Mouse (Mus musculus): Measurements from ENCODE around the gene Arhgap18.

The Arhgap18 gene

DNA sequence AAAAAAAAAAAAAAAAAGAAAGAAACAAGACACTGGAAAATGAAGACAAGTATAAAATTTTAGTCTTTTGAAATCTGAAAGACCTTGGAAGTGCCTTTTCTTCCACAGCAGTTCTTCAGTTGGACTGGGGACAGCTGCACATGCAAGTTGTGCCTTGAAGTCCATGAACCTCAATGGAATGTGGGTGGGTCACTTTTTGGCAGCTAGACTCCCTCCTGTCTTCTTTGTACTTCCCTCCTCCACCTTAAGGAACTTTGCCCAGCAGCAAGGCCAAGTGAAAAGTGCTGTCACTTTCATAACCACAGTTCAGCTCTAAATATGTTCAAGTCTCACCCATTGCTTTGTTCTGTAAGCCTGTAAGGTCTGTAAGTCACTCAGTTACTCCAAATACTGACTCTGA lies 23.2 kb downstream of the Arhgap18 start:
- DNase-seq (ENCODE audit: low read depth, low spot score), result no peak

DNA sequence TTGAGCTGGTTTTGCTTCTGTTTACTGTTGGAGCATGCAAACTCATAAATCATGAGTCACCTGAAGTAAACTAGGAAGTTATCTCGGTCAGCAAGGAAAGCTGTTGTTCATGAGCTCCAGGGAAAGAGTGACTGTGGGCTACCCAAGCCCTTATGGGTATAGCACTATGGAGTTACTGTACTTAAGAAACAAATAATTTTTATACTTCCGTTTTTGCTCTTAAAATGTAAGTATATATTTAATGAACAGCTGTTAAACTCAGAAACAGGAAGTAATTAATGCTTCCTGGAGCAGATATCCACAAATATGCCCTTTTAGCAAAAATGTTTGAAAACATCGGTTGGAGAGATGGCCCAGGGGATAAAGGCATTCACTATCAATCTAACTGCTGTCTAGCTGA lies 27.4 kb downstream of the Arhgap18 start:
- DNase-seq (ENCODE audit: low read depth, low spot score), result no peak

DNA sequence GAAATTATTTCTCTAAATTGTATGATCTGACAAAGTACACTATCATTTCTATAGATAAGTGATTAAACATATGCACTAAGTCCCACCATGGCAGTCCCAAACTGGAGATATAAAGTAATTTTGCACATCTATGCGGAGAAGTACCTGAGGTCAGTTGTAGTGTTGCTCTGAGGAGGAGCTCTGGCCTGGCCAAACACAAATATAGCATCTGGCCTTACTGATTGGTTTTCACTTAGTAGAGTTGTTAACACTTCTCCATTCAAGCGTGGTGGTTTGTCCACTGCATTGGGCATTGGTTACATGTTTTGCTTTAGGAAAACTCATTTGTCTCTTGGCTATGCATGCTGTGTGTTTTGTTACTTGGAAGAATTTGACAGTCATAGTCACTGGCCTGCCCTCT lies 36.5 kb downstream of the Arhgap18 start:
- no peak for DNase-seq (ENCODE audit: low read depth, low spot score)

DNA sequence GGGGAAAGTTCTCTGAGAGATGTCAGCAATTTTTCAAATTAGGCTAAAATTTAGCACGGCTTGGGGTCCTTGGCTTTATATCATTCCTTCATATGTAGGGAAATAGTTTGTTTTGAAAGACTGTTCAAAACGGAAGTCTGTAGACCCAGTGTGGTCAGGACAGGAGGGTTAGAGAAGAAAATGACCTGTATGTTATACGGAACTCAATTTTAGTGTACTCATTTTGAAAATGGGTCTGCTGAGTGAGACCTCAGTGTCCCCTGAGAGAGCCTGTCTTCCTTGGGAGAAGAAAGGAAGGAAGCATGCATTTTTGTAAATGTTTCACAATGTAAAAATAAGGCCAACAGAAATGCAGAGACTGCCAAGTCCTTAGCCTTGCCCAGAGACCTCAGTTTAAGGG lies 38.6 kb downstream of the Arhgap18 start:
- DNase-seq (ENCODE audit: low read depth, low spot score), result no peak

DNA sequence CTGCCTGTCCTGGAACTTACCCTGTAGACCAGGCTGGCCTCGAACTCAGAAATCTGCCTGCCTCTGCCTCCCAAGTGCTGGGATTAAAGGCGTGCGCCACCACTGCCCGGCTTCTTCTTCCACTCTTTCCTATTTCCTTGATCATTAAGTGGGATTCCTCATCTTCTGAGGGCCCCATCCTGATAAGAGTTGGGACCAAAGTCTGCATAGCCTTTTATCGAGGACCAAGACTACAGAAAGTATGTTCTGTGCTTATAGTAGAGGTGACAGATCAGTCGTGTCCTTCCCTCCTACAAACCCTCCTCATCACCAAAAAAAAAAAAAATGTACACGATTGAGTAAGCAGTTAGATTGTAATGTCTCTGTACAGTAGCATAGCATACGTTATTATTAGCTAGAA lies 39.8 kb downstream of the Arhgap18 start:
- no peak for DNase-seq (ENCODE audit: low read depth, low spot score)

DNA sequence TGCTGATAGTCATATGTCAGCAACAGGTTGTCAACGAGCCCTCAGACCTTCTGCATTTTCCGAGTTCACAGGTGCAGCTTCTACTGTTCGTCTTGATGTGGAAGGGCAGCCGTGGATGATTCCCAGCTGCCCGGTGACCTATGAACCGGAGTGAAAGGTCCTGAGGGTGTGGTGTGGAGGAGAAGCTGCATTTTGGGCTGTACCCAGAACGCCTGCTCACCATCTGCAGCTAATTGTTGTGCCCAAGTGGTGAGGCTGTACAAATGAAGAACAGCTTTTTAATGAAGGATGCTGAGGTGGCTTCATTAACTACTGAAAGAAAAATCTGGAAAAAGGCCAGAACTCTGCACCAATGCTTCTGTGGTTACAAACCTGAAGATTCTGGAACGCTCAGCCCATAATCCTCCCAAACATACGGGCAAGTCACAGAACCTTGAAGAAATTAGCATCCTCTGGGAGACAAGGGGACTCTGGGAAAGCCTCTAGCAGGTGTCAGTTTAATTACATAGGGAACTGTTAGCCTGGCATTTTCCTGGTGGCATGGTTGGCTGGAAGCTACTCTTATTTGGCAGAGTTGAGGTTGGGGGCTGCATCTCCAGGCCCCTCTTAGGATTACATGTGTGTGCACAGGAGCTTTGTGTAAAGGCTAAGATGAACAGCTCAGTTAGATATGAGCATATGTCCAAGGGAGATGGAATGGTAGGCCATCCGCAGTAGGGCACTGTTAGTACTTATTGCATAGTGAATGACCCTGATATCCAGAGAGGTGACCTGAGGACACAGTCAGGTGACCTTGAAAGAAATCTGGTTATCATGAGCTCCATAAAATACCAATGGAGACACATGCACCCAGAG lies 43.4 kb downstream of the Arhgap18 start:
- DNase-seq (ENCODE audit: low read depth, low spot score), result no peak

DNA sequence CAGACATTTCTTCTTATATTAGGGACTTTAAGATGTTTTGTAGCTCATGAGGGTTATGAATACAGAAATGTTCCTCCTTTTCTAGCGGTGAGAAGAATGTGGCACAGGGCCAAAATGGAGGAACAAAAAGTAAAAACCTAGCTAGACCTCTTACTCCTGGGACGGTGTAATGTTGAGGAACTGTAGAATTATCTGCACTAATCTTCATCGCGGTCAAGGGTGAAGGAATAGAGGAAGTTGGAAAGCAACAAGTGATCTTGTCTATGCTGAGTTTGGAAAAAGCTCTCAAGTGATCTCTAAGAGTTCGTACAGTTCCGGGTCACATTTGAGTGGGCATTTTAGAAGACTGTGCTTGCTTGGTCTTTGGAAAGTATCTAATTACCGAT lies 44.1 kb downstream of the Arhgap18 start:
- no peak for DNase-seq (ENCODE audit: low read depth, low spot score)

DNA sequence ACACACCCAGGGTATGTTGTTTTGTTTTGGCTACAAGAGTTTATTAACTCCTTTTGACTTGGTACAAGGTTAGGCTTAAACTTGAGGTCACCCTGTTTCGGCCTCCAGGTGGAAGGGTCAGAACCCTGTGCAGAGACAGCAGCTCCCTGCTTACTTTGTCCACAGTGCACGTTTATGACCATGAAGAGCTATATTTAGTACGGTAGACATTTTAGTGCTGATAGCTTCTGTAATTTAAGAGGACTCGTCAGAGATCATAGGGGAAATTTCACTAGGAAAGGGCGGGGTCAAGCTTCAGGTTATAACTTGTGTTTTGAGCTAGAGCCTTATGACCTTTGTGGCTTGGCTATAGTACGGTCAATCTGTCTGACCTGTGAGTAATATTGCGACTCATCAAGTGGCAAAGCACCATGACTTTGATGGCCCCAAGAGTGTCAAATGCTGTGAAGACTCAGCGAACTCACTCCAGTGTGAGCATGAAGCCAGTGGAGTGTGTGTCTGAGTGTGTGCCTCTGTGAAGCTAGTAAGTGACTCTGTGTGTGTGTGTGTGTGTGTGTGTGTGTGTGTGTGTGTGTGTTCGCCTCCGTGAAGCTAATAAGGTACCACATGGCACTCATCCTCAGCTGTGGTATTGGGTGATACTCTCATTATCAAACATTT lies 45.7 kb downstream of the Arhgap18 start:
- no peak for DNase-seq (ENCODE audit: low read depth, low spot score)

DNA sequence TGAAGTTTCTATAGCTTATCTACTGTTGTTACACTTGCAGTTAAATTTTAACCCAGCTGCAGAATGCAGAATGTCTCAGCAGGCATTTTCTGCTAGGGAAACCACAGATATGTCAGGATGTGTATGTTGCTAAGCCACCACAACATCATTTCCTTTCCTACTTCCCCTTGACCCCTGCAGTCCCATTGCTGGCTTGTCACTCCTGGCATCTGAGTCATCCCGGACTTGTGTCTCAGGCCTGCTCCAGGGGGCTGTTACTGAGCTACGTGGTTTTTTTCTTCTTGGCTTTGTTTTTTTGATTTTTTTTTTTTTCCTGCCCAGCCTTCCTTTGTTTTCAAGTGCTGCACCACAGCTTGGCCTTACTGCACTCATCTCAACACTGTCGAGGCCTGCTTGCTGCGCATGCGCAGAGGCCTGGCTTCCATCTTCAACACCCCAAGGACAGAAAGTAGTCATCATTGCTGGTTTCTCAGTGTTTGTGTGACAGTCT lies 46.4 kb downstream of the Arhgap18 start:
- no peak for DNase-seq (ENCODE audit: low read depth, low spot score)

DNA sequence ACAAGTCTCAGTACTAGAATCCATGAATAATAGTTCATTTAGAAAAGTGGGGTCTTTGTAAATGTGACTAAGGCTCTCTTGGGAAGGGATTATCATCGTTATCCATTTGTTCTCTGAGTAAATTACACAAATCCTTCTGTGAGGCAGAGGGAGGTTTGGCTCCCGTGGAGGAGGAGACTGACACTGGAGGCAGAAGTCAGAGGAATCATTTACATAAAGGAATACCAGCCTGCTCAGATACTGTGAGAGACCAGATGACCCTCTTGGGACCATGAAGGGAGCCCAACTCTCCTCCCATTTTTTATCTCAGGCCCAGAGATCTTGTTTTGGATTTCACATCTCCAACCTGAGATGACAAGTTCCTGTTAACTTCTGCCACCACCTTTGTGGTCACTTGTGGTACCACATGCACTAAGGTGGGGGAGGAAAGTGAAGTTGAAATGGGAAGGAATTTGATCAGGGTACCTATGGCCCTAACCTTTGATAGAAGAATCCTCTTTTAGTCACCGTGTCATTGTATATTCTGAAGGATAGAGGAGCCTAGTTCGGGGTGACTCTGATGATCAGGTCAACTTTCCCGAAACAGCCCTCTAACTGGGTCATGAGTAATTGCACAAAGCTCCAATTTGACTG lies 51.2 kb downstream of the Arhgap18 start:
- DNase-seq (ENCODE audit: low read depth, low spot score), result no peak

DNA sequence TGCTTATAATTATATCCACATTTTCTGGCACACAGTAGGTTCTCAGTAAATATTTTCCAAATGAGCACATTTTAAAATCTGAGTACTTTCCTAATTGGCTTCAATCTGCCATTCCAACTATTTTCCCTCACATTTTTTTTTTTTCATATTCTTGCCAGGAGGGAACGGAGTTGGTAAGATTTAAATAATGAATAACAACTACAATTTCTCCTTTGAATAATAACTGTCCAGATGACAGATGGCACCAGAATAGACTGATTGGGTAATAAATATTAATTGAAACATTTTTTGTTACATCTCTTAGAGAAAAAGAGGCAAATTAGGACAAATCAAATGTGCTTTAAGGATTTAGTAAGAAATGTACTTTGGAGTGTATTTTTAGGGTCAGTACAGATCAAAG lies 51.8 kb downstream of the Arhgap18 start:
- no peak for DNase-seq (ENCODE audit: low read depth, low spot score)

DNA sequence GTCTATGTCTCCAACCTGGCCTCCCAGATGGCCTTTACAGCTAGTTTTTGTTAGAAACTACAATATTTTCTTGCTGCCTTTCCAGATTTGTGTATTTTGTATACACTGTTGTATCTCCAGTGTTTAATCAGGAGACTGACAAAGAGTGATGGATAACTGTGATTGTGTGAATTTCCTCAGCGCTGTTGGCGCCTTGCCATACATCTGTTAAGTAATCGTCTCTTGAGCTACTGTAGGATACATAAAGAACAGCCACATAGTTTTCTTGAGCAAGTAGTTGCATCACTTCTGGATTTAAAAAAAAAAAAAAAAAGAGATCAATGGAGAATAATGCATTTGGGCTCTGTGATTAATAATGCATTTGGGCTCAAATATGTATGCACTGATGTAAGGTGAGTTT lies 52.9 kb downstream of the Arhgap18 start:
- no peak for DNase-seq (ENCODE audit: low read depth, low spot score)

DNA sequence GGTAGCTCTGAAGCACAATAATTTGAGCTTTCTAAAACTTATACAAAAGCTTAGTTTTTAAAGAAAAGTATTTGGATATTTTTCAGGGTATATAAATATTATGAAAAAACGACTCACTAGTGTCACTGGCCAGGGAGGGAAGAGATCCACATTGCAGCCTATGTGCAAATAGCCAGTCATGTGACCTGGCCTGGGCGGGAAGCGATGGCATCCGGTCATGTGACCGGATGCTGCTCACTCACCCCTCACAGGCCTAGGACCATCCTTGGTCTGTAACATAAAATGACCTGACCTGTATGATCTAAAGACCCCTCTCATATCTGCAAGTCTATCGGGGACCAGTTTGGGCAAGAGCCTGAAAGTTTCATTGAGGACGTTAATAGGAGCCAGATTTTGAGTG lies 56.8 kb downstream of the Arhgap18 start:
- no peak for DNase-seq (ENCODE audit: low read depth, low spot score)

DNA sequence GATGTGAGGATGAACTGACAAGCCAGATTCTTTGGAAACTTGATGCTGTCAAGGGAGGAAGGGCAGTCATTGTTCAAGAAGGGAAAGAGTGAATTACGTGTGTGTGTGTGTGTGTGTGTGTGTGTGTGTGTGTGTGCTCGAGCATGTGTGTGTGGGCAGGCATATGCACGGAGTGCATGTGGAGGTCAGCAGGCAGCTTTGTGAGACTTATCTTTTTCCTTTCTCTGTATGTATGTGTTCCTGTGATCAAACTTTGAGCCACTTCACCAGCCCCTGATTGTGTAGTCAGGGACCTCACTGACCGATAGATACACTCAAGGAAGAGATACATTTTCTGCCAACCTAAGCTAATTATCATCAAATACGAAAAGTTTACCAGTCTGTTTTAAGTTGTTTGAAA lies 57.6 kb downstream of the Arhgap18 start:
- DNase-seq (ENCODE audit: low read depth, low spot score), result no peak

DNA sequence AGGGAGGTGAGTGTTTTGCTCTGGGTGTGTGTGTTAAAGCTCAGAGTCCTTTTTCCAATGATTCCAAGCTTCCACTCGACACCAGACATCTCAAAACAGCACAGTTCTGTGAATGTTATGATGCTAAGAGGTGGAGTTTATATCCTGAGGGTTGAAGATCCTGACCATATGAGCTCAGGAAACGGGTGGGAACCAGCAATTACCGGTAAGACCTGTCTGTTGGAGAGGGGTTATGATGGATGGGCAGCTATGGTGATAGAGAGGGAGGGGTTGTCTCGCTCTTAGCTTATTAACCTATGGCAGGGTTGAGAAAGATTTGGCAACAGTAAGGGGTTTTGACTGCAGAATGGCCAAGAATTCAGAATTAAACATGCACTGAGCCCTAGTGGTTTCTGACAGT lies 58.1 kb downstream of the Arhgap18 start:
- DNase-seq (ENCODE audit: low read depth, low spot score), result no peak

DNA sequence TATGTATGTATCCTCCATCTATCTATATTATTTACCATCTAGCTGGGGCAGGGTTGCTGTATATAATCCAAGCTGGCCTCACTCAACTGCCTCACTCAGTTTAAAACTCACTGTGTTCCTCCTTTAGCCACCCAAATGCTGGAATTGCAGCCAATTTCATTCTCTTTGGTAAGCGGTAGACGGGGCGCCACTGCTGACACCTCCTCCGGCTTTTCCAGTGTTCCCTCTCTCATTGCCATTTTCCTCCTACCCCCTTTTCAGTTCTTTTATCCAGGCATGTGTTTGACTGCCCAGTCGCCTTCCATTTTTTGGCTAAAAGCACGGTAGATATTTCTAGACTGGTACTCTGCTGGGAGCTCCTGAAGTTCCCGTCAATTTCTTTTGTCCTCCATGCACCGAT lies 62.4 kb downstream of the Arhgap18 start:
- no peak for DNase-seq (ENCODE audit: low read depth, low spot score)

DNA sequence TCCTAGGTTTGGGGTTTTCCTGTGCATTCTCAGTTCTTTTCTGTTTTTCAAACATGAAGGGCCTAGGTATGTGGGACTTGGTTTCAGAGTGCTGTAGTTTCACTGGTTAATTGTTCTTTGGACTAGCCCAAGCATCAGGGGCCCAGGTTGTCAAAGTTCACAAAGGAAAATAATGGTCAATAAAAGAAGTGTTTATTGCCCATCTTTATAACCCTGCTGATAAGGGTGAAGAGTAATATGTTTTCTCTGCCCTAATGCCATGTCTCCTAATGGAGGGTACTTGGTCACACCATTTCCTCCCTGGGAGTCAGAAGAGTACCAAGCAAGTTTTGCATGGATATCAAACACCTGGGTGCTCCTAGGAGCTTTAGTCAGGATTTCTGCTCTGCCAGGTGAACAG lies 67.1 kb downstream of the Arhgap18 start:
- DNase-seq (ENCODE audit: low read depth, low spot score), result no peak

DNA sequence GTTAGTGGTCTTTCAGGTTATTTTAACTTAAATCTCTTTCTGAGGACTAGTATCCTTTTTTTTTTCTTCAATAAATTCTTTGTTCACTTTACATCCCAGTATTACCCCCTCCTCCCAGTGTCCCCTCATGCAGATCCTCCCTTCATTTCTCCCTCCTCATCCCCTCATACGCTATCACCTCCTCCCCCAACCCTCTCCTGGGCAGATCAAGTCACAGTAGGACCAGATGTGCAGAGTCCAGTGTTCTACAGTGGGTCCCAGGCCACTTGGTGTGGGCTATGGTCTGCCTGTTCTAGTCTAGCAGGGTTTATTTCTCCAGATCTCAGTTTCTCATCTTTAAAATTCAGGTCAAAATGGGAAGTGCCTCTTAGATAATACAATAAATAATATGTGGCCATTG lies 67.7 kb downstream of the Arhgap18 start:
- DNase-seq (ENCODE audit: low read depth, low spot score), result no peak

DNA sequence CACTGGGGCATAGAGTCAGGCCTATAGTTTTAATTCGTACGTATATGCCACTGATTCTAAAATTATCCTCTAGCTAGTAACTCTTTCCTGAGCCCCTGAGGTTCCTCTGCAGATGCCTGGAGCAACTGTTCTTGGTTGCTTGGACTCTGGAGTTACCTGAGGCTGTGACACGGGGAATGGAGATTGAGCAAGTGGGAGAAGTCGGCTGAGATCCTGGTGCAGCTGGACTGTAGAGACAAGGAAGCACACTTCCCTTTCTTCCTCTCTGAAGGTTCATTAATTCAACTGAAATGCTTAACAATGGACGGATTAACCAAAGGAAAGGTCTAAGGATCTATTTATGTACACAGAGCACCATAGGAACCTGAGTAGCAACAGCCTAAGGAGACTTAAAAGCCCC lies 70.8 kb downstream of the Arhgap18 start:
- DNase-seq (ENCODE audit: low read depth, low spot score), result no peak

DNA sequence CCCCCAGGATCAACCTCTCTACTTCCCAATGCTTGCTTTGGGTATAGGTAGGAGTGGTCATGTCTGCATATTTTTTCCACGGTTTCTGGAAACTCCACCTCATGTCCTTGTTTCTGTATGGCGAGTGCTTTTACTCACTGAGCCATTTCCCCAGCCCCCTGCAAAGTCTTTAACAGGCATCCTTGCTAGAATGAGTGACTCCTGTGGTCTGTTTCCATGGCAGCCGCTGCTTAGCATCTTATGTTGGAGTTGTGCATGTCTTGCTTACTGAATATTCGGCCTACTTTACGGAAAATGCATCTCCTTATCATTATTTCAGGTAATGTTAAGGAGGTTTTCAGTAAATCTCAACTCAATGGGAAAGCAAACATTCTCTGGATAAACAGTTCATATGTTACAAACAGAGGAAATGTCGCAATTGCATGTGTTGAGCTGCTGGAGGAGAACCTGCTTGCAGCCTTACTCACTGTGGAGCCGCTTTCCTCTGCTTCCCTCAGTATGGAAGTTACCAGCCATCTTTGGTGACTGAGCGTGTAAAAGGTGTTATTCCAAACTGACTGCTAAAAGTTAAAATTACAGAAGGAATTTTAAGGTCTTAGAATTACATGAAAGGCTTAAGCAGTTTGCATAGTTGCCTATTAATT lies 72.1 kb downstream of the Arhgap18 start:
- DNase-seq (ENCODE audit: low read depth, low spot score), result no peak

DNA sequence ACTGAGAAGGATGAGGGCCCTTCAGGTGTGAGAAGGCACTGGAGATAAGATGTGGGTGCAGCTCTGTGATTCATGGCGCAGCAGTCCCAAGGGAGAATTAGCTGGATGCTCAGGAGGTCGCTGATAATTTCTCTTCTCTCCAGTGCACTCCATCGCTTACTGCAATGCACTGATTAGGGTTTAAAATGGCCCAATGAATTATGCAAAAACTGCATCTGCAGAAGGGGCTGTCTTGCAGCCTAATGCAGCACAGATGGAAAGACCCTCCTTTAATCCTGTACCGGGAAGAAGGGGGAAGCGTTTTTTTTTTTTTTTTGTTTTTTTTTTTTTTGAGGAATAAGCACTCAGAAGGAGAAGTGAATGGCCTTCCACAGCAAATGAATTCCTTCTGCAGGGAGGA lies 74.1 kb downstream of the Arhgap18 start:
- DNase-seq (ENCODE audit: low read depth, low spot score), result no peak

DNA sequence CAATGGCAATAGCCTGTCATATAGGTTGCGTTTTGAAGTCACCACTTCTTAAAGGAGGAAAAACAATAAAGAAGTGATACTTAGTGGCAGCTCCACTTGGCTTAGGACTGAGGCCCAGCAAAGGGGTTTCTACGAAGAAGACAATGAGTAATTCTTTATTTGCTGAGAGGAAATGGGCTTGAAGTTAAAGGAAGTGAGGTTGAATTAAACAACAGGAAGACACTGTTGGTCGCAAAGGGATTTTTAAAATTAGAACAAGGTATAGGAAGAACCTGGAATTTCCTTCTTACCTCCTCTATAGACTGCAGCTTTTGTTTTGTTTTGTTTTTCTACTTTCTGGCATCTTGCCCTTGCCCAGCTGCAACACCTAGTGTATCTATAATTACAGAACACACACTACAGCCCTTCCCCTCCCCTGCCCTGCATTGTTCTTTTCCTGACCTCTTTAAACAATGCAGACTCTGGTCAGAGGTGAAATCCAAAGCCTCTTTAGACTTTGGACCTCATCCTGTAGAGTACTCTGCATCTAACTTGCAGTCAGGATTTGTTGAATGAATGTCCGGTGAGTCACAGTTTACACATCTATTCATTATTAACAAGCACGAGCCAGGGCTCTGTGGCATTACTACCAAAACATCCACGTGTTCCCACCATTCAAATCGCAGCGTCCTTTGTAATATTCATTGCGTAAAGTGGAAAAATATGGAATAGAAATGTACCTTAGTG lies 75.4 kb downstream of the Arhgap18 start:
- no peak for DNase-seq (ENCODE audit: low read depth, low spot score)

Measured in embryo, embryonic 11.5 days (tissue).